Mouse (Mus musculus) ES-E14 (cell line): ENCODE results near the gene St6galnac4.

Experiments
- CHD2 ChIP-seq: IDR thresholded peaks from 2 replicates; pipeline ENCODE4 v1.6.1; 2014; ENCODE audit warnings: mild to moderate bottlenecking, low read depth, low read length, inconsistent platforms
- MAFK ChIP-seq: IDR thresholded peaks from 2 replicates; pipeline ENCODE4 v1.6.1; 2014; ENCODE audit warnings: mild to moderate bottlenecking, low read depth, low read length, inconsistent platforms; ENCODE audit not compliant: insufficient read depth
- ZNF384 ChIP-seq: IDR thresholded peaks from 2 replicates; pipeline ENCODE4 v1.6.1; 2012; ENCODE audit warnings: low read depth, low read length, inconsistent platforms

DNA sequence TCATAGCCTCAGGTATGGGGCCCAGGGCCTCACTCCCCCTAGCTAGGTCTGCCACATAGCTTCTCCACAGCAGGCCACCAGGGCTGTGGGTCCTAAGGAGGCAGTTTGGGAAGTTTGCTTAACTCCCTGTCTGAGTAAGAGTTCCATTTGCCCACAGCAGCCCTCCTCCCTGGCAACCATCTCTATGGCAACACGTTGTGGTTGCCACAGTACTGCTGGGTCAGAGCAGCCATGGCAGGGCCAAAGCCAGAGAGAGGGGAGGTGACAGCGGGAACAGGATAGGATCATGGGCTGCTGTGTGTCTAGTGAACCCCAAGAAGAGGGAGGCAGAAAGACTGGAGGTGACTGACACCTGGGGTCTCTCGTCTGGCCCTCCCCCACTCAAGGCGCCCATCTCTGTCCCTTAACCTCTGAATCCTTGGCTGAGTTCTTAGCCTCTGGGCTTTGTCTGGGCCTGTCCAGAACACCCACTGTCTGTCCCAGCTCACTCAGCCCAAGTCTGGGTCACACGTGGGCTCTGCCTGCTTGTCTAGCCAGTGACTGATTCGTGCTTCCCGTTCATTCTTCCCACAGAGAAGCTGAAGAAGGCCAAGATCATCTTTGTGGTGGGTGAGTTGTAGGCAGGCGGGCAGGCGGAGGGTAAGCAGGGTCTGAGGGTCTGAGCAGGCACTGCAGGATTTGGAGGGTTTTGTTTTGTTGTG lies 42.5 kb downstream of the St6galnac4 start:
- TF ChIP-seq CHD2 (no peak; the same call in 1 of the 2 replicates), ZNF384 (no peak), MAFK (no peak)
